Mouse (Mus musculus) 416B (cell line): Measurements from ENCODE around the gene Abca4.
A peak's percentile ranks its signal among the peaks of the same experiment; 100 is the strongest.

Experiments
- DNase-seq: peaks from one replicate; pipeline ENCODE4 v3.0.0; 2011; ENCODE audit warnings: low read depth

Abca4 gene

GRCm38 (mm10) chr3:122173526-122174150 is 129.4 kb downstream of the Abca4 start:
- DNase-seq: no peak

GRCm38 (mm10) chr3:122176018-122176417 is 131.8 kb downstream of the Abca4 start:
- no peak for DNase-seq

GRCm38 (mm10) chr3:122176706-122177390 is 132.6 kb downstream of the Abca4 start:
- DNase-seq: no peak

GRCm38 (mm10) chr3:122184109-122184508 is 139.9 kb downstream of the Abca4 start:
- no peak for DNase-seq

GRCm38 (mm10) chr3:122186975-122187374 is 142.7 kb downstream of the Abca4 start:
- peak; percentile 93 for DNase-seq

DNA sequence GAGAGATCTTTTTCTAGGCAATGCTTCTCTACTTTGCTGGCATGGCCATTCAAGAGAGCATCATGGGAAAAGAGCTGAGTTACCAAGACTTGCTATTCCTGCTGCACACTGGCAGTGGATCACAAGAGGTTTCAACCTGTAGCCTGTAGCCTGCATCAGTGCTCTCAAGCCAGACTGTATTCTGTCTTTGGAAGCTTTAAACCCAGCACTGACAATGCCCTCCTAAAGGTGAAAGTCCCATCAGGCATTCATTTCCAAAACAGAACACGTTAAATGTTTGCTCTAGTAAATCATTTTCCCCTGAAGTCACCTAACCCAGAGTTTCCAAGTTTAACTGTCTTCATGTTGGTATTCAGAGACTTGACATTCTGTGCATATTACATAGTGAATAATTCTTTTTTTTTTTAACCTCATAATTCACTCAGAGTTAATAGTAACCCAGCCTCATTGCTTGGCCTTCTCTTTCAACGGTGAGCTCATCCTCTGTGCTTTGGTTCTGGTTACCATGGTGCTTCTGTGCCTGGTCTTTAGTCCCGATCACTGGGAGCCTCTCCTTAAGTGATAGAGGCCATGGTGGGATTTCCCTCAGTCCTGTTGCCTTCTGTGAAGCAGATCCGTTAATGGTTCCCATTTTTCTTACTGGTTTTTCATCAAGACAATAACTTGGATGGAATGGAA is 152.5 kb downstream of the Abca4 start:
- DNase-seq: no peak

DNA sequence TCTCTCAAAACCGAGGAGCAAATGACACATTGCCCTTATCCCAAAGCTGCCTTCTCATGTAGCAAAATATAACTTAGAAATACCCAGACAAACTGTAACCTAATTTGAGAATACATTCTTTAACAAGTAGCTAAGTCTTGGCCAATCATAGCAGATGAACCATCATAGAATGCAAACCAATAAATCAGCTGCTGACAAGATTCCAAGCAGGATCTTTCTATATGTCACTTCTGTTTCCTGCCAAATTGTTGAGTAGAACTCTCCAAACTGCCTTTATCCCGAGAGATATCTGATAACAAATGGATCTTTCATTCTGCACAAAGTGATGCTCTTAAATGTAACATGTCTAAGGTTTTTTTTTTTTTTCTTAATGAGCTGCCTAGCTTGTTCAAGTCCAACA is 154.3 kb downstream of the Abca4 start:
- DNase-seq: no peak

- DNase-seq: peak; percentile 93
Observed at GRCm38 (mm10) chr3:122198966-122199381, 154.7 kb downstream of the Abca4 start.

- DNase-seq: no peak
Observed at GRCm38 (mm10) chr3:122199600-122199999, 155.4 kb downstream of the Abca4 start.

DNA sequence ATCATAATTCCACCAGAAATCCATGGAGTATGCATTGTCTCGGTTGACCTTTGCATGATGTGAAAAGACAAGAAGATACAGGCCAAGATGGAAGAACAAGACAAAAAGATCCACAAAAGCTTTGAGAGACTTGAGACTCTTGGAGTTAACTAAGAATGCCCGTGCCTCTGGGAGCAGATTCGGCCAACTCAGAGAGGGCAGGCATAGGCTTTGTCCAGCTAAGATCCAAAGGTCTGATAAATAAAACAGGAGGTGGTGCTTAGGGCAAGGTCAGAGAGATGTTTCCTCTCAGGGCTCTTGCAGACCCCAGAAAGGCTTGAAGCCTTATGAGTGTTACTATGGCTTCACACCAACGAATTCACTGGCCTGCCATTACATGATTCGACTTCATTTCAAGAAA is 155.8 kb downstream of the Abca4 start:
- DNase-seq: no peak

DNA sequence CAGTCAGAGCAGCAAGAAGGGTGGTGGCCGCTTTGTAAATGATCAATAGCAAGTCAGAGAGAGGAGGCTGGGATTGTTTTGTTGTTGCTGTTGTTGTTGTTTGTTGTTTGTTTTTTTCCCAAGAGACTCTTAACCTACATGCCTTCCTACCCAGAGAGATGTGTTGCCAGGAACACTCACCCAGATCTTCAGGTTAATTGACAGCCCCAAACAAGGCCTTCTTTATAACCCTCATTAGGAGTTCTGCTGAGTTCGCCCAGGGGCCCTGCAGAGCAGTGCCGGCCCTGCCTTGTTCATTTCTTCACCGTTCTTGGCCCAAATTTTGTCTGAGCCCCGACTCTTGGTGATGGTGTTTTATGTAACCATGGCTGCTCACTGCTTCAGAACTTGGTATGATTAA is 156.2 kb downstream of the Abca4 start:
- DNase-seq: no peak

- DNase-seq: peak; percentile 51
Observed at GRCm38 (mm10) chr3:122202307-122202732, 158.1 kb downstream of the Abca4 start.

- no peak for DNase-seq
Observed at GRCm38 (mm10) chr3:122203675-122204329, 159.6 kb downstream of the Abca4 start.

- DNase-seq: no peak
Observed at GRCm38 (mm10) chr3:122205753-122206152, 161.5 kb downstream of the Abca4 start.

DNA sequence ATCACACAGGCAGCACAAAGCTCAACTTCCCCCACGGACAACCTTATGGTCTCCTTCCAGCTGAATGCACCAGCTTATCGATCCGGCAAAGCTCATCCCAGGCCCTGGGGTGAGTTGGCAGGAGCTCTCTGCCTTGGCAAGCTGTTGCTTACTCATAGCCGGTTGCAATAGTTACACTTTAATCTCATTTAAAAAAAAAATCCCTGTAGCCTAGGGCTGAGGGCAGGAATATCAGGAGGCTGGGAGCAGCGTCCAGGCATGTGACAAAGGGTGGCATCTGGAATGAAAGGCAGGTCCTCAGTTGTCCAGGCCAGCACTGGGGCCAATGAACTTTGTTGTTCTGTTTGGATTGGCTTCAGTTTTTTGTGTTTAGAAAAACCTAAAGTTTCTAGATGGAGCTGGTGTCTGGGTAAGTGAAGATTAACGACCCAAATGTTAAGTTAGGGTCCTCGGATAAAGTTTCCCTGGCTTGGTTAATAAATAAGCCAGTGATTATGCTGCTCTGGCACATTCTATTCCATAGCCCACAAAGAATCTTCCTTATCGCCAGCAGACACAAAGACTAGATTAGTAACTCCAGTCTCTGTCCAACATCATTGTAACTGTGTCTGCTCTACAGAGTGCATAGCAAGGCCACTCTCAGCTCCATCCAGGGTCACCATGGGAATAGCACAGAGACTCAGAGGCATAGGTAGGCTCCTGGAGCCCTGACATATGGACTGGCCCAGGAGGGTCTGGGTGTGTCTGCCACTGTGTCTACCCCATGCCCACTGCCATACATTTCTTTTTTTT is 162.2 kb downstream of the Abca4 start:
- DNase-seq: no peak

DNA sequence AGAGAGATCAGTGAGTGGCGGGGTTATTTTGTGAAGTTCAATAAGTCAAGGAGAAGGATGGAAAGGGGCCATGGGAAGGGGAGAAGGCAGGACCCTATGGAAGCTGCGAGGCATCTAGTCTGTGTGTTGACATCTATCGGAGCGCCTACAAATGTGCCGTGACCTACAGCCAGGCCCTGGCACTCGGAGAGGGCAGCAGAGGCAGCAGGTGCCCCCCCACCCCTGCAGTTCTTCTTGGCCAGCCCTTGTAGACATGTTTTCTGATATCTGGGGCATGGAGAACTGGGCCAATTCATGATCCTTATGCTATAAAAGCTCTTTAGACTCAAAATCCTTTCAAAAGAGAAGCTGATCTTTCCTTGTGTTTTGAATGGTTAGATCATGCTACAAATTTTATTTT is 163.5 kb downstream of the Abca4 start:
- no peak for DNase-seq

- DNase-seq: peak; percentile 35
Observed at GRCm38 (mm10) chr3:122208296-122209225, 164.3 kb downstream of the Abca4 start.

DNA sequence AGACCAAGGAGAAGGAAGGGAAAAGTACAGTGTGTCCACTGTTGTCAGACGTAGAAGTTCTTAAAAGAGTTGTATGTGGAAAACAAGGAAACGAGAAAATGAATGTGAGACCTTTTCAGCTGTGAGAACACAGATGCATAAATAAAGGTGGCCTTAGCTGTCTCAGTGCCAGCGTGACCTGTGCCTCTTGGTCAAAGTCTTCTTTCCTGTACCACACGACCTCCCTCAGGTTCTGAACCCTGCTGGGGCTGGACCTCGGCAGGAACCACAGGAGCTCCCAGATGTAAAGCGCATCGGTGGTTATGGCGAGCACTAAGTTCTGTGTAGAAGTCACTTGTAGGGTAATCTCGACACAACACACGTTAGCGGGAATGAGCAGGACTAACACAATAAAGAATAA is 165.3 kb downstream of the Abca4 start:
- DNase-seq: no peak

DNA sequence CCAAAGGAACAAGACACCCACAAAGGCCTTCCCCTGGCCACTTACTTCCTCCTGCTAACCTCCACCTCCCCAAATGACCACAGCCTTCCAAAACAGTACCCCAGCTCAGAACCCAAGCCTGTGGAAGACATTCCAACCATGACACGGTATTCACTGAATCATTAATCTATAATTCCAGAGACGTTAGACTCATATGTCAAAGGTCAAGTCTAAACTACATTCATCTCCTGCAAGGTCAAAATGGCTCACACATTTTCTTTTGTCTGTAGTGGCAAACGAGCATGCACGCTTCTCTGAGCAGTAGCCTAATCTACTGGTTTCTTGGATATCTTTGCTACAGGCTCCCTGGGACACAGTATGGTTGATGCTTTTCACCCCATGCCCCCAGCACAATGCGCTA is 166.2 kb downstream of the Abca4 start:
- DNase-seq: no peak

DNA sequence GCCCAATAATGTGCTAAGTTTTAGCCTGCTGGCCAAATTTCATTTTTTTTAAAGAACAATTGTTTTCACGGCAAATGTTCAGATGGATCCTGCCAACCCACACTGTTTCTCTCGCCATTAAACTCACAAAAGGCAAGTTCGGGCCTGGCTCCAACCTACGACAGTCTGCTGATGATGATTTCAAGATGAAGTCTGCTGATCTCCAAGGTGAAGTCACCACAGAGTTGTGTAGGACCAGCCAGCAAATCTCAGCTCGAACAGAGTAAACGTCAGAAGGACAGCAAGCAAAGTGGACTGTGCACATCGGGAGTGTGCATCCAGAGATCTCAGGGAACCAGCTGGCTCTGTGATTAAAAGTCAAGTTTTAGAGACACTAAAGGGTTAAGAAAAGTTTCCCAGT is 166.6 kb downstream of the Abca4 start:
- DNase-seq: no peak
